Mouse (Mus musculus) ES-E14 (cell line): ENCODE data around the gene Itga3. TPM values are rescaled to one million over a fixed set of nuclear protein-coding genes. Genes with fewer than 3 reads are reported as not detected.

Experiments
- DNase-seq: peaks from one replicate; pipeline ENCODE4 v3.0.0-alpha.2; 2013; ENCODE audit warnings: low read depth, low spot score
- H3K27ac ChIP-seq: 2 replicates; pipeline ENCODE4 v1.5.1; 2012; ENCODE audit warnings: low read depth, mild to moderate bottlenecking, low read length, moderate library complexity, mixed read lengths; ENCODE audit not compliant: poor library complexity, insufficient read depth, severe bottlenecking
- H3K36me3 ChIP-seq: 2 replicates; pipeline ENCODE4 v1.6.1; 2012; ENCODE audit warnings: mild to moderate bottlenecking, low read length, moderate library complexity, mixed read lengths; ENCODE audit not compliant: control insufficient read depth, poor library complexity, insufficient read depth, severe bottlenecking
- H3K4me1 ChIP-seq, 2 experiments: fragments of 150-350 bp in 1 of 2; sonication (generic) in 1 of 2; 2 replicates each; pipeline ENCODE4 v1.6.1; 2012; ENCODE audit warnings: low read length in 2 of 2, mild to moderate bottlenecking in 1 of 2, mixed read lengths in 1 of 2; ENCODE audit not compliant: control insufficient read depth in 2 of 2, insufficient read depth in 2 of 2, poor library complexity in 1 of 2
- H3K4me3 ChIP-seq, 2 experiments: fragments of 150-350 bp in 1 of 2; sonication (generic) in 1 of 2; 2 replicates each; pipeline ENCODE4 v1.5.1; 2012; ENCODE audit warnings: low read length in 2 of 2, low read depth in 1 of 2, mild to moderate bottlenecking in 1 of 2, mixed read lengths in 1 of 2; ENCODE audit not compliant: insufficient read depth in 1 of 2, poor library complexity in 1 of 2, severe bottlenecking in 1 of 2
- H3K9ac ChIP-seq: 2 replicates; pipeline ENCODE4 v1.6.1; 2012; ENCODE audit warnings: low read depth, mild to moderate bottlenecking, low read length, mixed read lengths; ENCODE audit not compliant: poor library complexity, insufficient read depth, severe bottlenecking
- H3K9me3 ChIP-seq: fragments of 150-350 bp; sonication (generic); 2 replicates; pipeline ENCODE4 v1.6.1; 2012; ENCODE audit warnings: low read depth, mild to moderate bottlenecking, low read length; ENCODE audit not compliant: control insufficient read depth, insufficient read depth
- CHD2 ChIP-seq: IDR thresholded peaks from 2 replicates; pipeline ENCODE4 v1.6.1; 2014; ENCODE audit warnings: mild to moderate bottlenecking, low read depth, low read length, inconsistent platforms
- HCFC1 ChIP-seq: IDR thresholded peaks from 2 replicates; pipeline ENCODE4 v1.6.1; 2012; ENCODE audit warnings: low read length, inconsistent platforms, borderline replicate concordance; ENCODE audit not compliant: insufficient read depth
- MAFK ChIP-seq: IDR thresholded peaks from 2 replicates; pipeline ENCODE4 v1.6.1; 2014; ENCODE audit warnings: mild to moderate bottlenecking, low read depth, low read length, inconsistent platforms; ENCODE audit not compliant: insufficient read depth
- ZC3H11A ChIP-seq: IDR thresholded peaks from 2 replicates; pipeline ENCODE4 v1.6.1; 2012; ENCODE audit warnings: low read depth, mild to moderate bottlenecking, inconsistent platforms, low read length, borderline replicate concordance
- ZNF384 ChIP-seq: IDR thresholded peaks from 2 replicates; pipeline ENCODE4 v1.6.1; 2012; ENCODE audit warnings: low read depth, low read length, inconsistent platforms
- in situ Hi-C, 2 experiments: fragments of 600-800 bp; cut with MboI; formaldehyde crosslinking; loops; one replicate each; pipeline ENCODE4 v1.15.1; 2025; ENCODE audit warnings: low sequenced_read_pairs in 2 of 2, inconsistent platforms in 1 of 2; ENCODE audit not compliant: unreplicated experiment in 2 of 2
- total RNA-seq: library from RNA; depleted of rRNA; stranded (reverse); fragments of 300-350 nt; gene quantifications from 2 replicates; pipeline ENCODE4 v1.2.3, GENCODE M21; 2012

Itga3 gene
- total RNA-seq, 1 experiment = 189 TPM

GRCm38 (mm10) chr11:95093077-95093476, 16.5 kb upstream of the Itga3 start:
- in situ Hi-C loops = no loop called here
- Histone ChIP-seq H3K9me3 (no peaks in the 10 kb centered on the region), H3K27ac (no peak overlapping the region), H3K4me3 (no peak overlapping the region), H3K9ac (no peak overlapping the region), H3K36me3 (no peaks in the 10 kb centered on the region), H3K4me1 (peaks cover 0 to 17% of the 10 kb centered on the region in 2 experiments; a peak in 2 of 4 replicates)
- TF ChIP-seq ZNF384 (no peak), HCFC1 (no peak), MAFK (no peak), CHD2 (no peak), ZC3H11A (no peak)
- DNase-seq = no peak

DNA sequence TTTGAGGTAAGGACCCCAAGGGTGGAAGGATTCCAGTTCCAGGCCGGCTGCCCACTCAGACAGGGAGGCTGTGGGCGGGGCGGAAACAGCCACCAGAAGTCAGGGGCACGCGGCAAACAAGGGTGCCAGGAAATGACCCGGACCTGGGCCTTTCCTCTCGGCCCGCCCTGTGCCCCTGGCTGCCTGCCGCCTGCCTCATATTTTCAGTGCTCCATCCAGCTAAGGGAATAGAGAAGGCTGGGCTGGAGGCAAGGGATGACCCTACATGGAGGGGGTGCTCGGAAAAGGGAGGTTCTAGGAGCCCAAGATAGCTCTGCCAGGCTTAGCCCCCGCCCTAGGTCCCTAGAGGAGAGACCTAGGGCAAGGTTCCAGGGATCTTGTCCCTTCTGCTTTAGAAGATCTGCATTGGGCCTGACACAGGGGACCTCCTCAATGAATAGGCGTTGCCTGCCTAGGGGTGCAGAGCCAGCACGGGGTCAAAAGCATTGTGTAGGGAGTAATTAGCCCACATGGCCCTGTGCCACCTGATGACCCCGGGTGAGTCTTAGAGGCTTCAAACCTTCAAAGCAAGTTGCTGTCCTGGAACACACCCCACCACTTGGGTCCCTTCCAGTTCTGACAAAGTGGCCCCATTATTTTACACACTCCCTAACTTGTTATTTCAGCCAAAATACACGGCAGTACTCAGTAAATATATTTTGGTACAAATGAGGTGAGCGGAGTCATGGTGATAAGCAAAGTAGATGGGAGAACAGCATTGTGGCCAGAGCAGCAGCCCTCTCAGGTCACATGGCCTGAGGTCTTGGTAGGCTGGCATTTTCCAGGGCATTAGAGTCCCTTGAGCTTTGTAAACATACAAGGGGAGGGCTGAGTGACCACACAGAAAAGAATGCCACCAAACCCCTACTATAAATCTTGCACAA, 12.5 kb upstream of the Itga3 start:
- no peak for TF ChIP-seq ZNF384
- TF ChIP-seq CHD2 = no peak
- no peak for TF ChIP-seq MAFK
- no peak for TF ChIP-seq ZC3H11A
- Histone ChIP-seq H3K4me3 (peak overlapping the region in 1 of 2 experiments; percentile 10; a peak in 1 of 4 replicates), H3K9me3 (no peaks in the 10 kb centered on the region), H3K27ac (no peak overlapping the region), H3K36me3 (no peaks in the 10 kb centered on the region), H3K4me1 (peaks cover 5 to 44% of the 10 kb centered on the region in 2 experiments; a peak in 3 of 4 replicates), H3K9ac (no peak overlapping the region)
- in situ Hi-C loops = no loop called here
- no peak for DNase-seq

GRCm38 (mm10) chr11:95088286-95088685, 11.7 kb upstream of the Itga3 start:
- Histone ChIP-seq H3K4me1 (peaks cover 5 to 45% of the 10 kb centered on the region in 2 experiments; a peak in 3 of 4 replicates), H3K9ac (no peak overlapping the region), H3K27ac (no peak overlapping the region), H3K4me3 (no peak overlapping the region), H3K36me3 (no peaks in the 10 kb centered on the region), H3K9me3 (no peaks in the 10 kb centered on the region)
- TF ChIP-seq ZNF384 = no peak
- no peak for TF ChIP-seq ZC3H11A
- TF ChIP-seq HCFC1 = no peak
- no peak for TF ChIP-seq CHD2
- no peak for TF ChIP-seq MAFK
- DNase-seq = no peak
- in situ Hi-C loops = no loop called here

GRCm38 (mm10) chr11:95087301-95088228, 11.0 kb upstream of the Itga3 start:
- in situ Hi-C loops = no loop called here
- no peak for TF ChIP-seq ZNF384
- TF ChIP-seq CHD2 = no peak
- TF ChIP-seq MAFK = no peak
- TF ChIP-seq ZC3H11A = no peak
- TF ChIP-seq HCFC1 = no peak
- Histone ChIP-seq H3K9me3 (no peaks in the 10 kb centered on the region), H3K9ac (no peak overlapping the region), H3K36me3 (no peaks in the 10 kb centered on the region), H3K27ac (peak overlapping the region; percentile 62; the same call in 1 of the 2 replicates), H3K4me3 (no peak overlapping the region), H3K4me1 (peaks cover 5 to 42% of the 10 kb centered on the region in 2 experiments; a peak in 3 of 4 replicates)
- no peak for DNase-seq
